Mouse (Mus musculus) right cerebral cortex, postnatal 4 days (tissue): ENCODE results near the gene Asgr2.
"Not testable (repeated sequence)": the region's sequence is repeated elsewhere in the genome, so short reads cannot be mapped to it uniquely, and the experiment has no call there.

Experiments
- DNase-seq: peaks from one replicate; pipeline ENCODE4 v3.0.0-alpha.2; 2022

Gene Asgr2

GRCm38 (mm10) chr11:70091986-70092783 is at the start of gene Asgr2:
Gene Asgr2, plus strand, starts transcription at chr11:70092644.
- DNase-seq = no peak

GRCm38 (mm10) chr11:70043665-70044064 is 48.8 kb upstream of the Asgr2 start:
- no peak for DNase-seq

GRCm38 (mm10) chr11:70045435-70045834 is 47.0 kb upstream of the Asgr2 start:
- DNase-seq = no peak

- DNase-seq = no peak
Observed at GRCm38 (mm10) chr11:70049366-70049765, 43.1 kb upstream of the Asgr2 start.

GRCm38 (mm10) chr11:70049816-70050215 is 42.6 kb upstream of the Asgr2 start:
- DNase-seq = no peak

GRCm38 (mm10) chr11:70053156-70053555 is 39.3 kb upstream of the Asgr2 start:
- DNase-seq = no peak

- no peak for DNase-seq
Observed at GRCm38 (mm10) chr11:70053898-70054570, 38.4 kb upstream of the Asgr2 start, which contains the start of gene Asgr1. Gene Asgr1, plus strand, starts transcription at chr11:70054085.

- peak; percentile 76 for DNase-seq
Observed at GRCm38 (mm10) chr11:70055618-70056214, 36.7 kb upstream of the Asgr2 start.

GRCm38 (mm10) chr11:70057805-70058204 is 34.6 kb upstream of the Asgr2 start:
- DNase-seq = no peak

- DNase-seq = no peak
Observed at GRCm38 (mm10) chr11:70059930-70060329, 32.5 kb upstream of the Asgr2 start.

- no peak for DNase-seq
Observed at GRCm38 (mm10) chr11:70063053-70063452, 29.4 kb upstream of the Asgr2 start.

- DNase-seq = no peak
Observed at GRCm38 (mm10) chr11:70066701-70067100, 25.7 kb upstream of the Asgr2 start.

GRCm38 (mm10) chr11:70068245-70068644 is 24.2 kb upstream of the Asgr2 start:
- DNase-seq = no peak

GRCm38 (mm10) chr11:70070057-70070456 is 22.4 kb upstream of the Asgr2 start:
- DNase-seq = no peak

GRCm38 (mm10) chr11:70070603-70071002 is 21.8 kb upstream of the Asgr2 start:
- DNase-seq = not testable (repeated sequence)

- peak; percentile 93 for DNase-seq
Observed at GRCm38 (mm10) chr11:70074379-70075071, 17.9 kb upstream of the Asgr2 start.

GRCm38 (mm10) chr11:70075581-70075980 is 16.9 kb upstream of the Asgr2 start:
- DNase-seq = no peak

GRCm38 (mm10) chr11:70077441-70077840 is 15.0 kb upstream of the Asgr2 start:
- no peak for DNase-seq

GRCm38 (mm10) chr11:70079175-70079574 is 13.3 kb upstream of the Asgr2 start:
- DNase-seq = no peak

- no peak for DNase-seq
Observed at GRCm38 (mm10) chr11:70079928-70080327, 12.5 kb upstream of the Asgr2 start.

GRCm38 (mm10) chr11:70080803-70081590 is 11.4 kb upstream of the Asgr2 start:
- DNase-seq = no peak

- DNase-seq = no peak
Observed at GRCm38 (mm10) chr11:70084563-70084962, 7.9 kb upstream of the Asgr2 start.
